Mouse (Mus musculus) ES-Bruce4 (cell line): Measurements from ENCODE around the gene Gabbr1.

Experiments
- CTCF ChIP-seq: IDR thresholded peaks from one replicate; pipeline ENCODE4 v1.8.1; 2011; ENCODE audit warnings: low read depth, low read length
- POLR2A ChIP-seq: IDR thresholded peaks from one replicate; pipeline ENCODE4 v1.8.1; 2011; ENCODE audit warnings: low read length; ENCODE audit not compliant: insufficient read depth

GRCm38 (mm10) chr17:37061435-37061834, 15.7 kb downstream of the Gabbr1 start:
- TF ChIP-seq CTCF (no peak), POLR2A (no peak)
